Mouse (Mus musculus): ENCODE results near the gene Ahnak2. TPM values are rescaled to one million over a fixed set of nuclear protein-coding genes. Genes with fewer than 3 reads are reported as not detected.

Gene Ahnak2
- total and polyA plus RNA-seq, 3 experiments, result 2.6 to 11.4 TPM; not detected in 1

- no peak for TF ChIP-seq TAL1 (IDR thresholded peaks at IDR 0.05; ENCODE audit: low read length)
- TF ChIP-seq UBTF (IDR thresholded peaks at IDR 0.05; ENCODE audit: borderline replicate concordance, insufficient read depth, low read depth, low read length), result no peak
- TF ChIP-seq CHD2 (IDR thresholded peaks at IDR 0.05; ENCODE audit: low read length), result no peak
- no peak for TF ChIP-seq BHLHE40 (IDR thresholded peaks at IDR 0.05; ENCODE audit: borderline replicate concordance, low read depth, low read length)
- TF ChIP-seq MAFK (IDR thresholded peaks at IDR 0.05; ENCODE audit: borderline replicate concordance, low read depth, low read length), result no peak
- TF ChIP-seq NELFE (IDR thresholded peaks at IDR 0.05; ENCODE audit: low read depth, low read length), result no peak
- TF ChIP-seq POLR2A (IDR thresholded peaks at IDR 0.05; ENCODE audit: control insufficient read depth in 1 of 2, insufficient read depth in 1 of 2, low read depth in 1 of 2, low read length in 2 of 2, poor library complexity in 1 of 2), result no peak
- TF ChIP-seq USF1 (IDR thresholded peaks at IDR 0.05; ENCODE audit: low read depth, low read length), result no peak
- TF ChIP-seq ZC3H11A (IDR thresholded peaks at IDR 0.05; ENCODE audit: low read depth, low read length), result no peak
- no peak for TF ChIP-seq ETS1 (IDR thresholded peaks at IDR 0.05; ENCODE audit: low read depth, low read length)
- no peak for TF ChIP-seq SIN3A (IDR thresholded peaks at IDR 0.05; ENCODE audit: low read length)
- TF ChIP-seq POLR2AphosphoS2 (IDR thresholded peaks at IDR 0.05; ENCODE audit: low read length), result no peak
- no peak for TF ChIP-seq MAX (IDR thresholded peaks at IDR 0.05; ENCODE audit: low read length)
- no peak for TF ChIP-seq MEF2A (IDR thresholded peaks at IDR 0.05; ENCODE audit: extremely low read depth, insufficient replicate concordance, low read depth, low read length, poor library complexity, severe bottlenecking)
- no peak for TF ChIP-seq EP300 (IDR thresholded peaks at IDR 0.05; ENCODE audit: low read depth in 1 of 2, low read length in 2 of 2)
- TF ChIP-seq RAD21 (IDR thresholded peaks at IDR 0.05; ENCODE audit: low read depth, low read length), result no peak
- no peaks in the 10 kb centered on the region for H3K27me3 ChIP-seq (ENCODE audit: control insufficient read depth in 1 of 2, insufficient read depth in 2 of 2, low read length in 2 of 2)
- H3K4me3 ChIP-seq (ENCODE audit: control insufficient read depth in 1 of 2, insufficient read depth in 1 of 2, low read depth in 2 of 2, low read length in 2 of 2), result no peak overlapping the region
Observed at GRCm38 (mm10) chr12:112835046-112835445, 32.6 kb upstream of the Ahnak2 start.

DNA sequence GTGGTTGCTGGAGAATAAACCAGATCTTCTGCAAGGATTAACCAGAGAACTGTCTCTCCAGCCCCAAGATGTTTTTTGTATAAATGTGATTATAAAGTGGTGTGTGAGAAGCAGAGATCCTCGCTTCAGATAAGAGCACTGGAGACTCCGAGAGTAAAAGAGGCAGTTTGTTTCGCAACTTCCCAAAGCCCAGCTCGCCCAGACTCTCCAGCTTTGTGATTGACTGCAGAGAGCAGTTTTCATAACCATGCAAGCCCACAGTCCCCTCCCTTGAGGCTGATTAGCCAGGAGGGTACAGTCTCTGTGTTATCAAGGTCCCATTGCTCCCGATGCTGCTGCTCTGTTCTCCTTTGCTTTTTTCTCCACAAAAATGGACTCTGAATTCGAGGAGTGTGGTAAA, 31.1 kb upstream of the Ahnak2 start:
- Histone ChIP-seq H3K79me2 (ENCODE audit: control insufficient read depth, insufficient read depth, low read length, poor library complexity) (peaks cover 26% of the 10 kb centered on the region), H3K27ac (ENCODE audit: control insufficient read depth, low read depth, low read length) (peak overlapping the region; percentile 53), H3K4me3 (ENCODE audit: control insufficient read depth in 1 of 2, insufficient read depth in 1 of 2, low read depth in 2 of 2, low read length in 2 of 2) (peak overlapping the region; percentile 21 to 33; a peak in 3 of 4 replicates), H3K9me3 (replicated peaks; ENCODE audit: insufficient read depth, low read length) (no peaks in the 10 kb centered on the region), H3K36me3 (ENCODE audit: control insufficient read depth in 1 of 2, insufficient read depth in 2 of 2, low read length in 2 of 2) (peaks cover 0 to 27% of the 10 kb centered on the region in 2 experiments; a peak in 2 of 4 replicates), H3K9ac (ENCODE audit: control insufficient read depth, low read depth, low read length, poor library complexity, severe bottlenecking) (peak overlapping the region; percentile 28), H3K4me1 (ENCODE audit: control insufficient read depth in 1 of 2, insufficient read depth in 2 of 2, low read length in 2 of 2) (peaks cover 24 to 35% of the 10 kb centered on the region in 2 experiments), H3K27me3 (ENCODE audit: control insufficient read depth in 1 of 2, insufficient read depth in 2 of 2, low read length in 2 of 2) (no peaks in the 10 kb centered on the region)
- peak; percentile 92 for DNase-seq (ENCODE audit: low read depth, low spot score)
- TF ChIP-seq RCOR1 (IDR thresholded peaks at IDR 0.05; ENCODE audit: low read depth, low read length) (no peak), ZNF384 (IDR thresholded peaks at IDR 0.05; ENCODE audit: low read depth, low read length) (no peak), GATA1 (IDR thresholded peaks at IDR 0.05; ENCODE audit: low read depth, low read length) (peak; percentile 100), CHD2 (IDR thresholded peaks at IDR 0.05; ENCODE audit: low read length) (no peak)

More at GRCm38 (mm10) chr12:112835046-112835445, 32.6 kb upstream of the Ahnak2 start:
- Histone ChIP-seq H3K79me2 (ENCODE audit: control insufficient read depth, insufficient read depth, low read length, poor library complexity) (peaks cover 14% of the 10 kb centered on the region), H3K36me3 (ENCODE audit: control insufficient read depth in 1 of 2, insufficient read depth in 2 of 2, low read length in 2 of 2) (peaks cover 0 to 27% of the 10 kb centered on the region in 2 experiments; a peak in 2 of 4 replicates), H3K27ac (ENCODE audit: control insufficient read depth, low read depth, low read length) (no peak overlapping the region), H3K9me3 (replicated peaks; ENCODE audit: insufficient read depth, low read length) (0 out of 2 replicates have a peak, but pooled peaks cover 2% of the 10 kb centered on the region), H3K9ac (ENCODE audit: control insufficient read depth, low read depth, low read length, poor library complexity, severe bottlenecking) (no peak overlapping the region), H3K4me1 (ENCODE audit: control insufficient read depth in 1 of 2, insufficient read depth in 2 of 2, low read length in 2 of 2) (peaks cover 24 to 35% of the 10 kb centered on the region in 2 experiments)
- DNase-seq (ENCODE audit: low read depth, low spot score), result no peak

All from MEL (cell line).